Mouse (Mus musculus) olfactory bulb, adult 2 months (tissue): ENCODE measurements around the gene Rsph14. TPM values are rescaled to one million over a fixed set of nuclear protein-coding genes. Genes with fewer than 3 reads are reported as not detected.
A peak's percentile ranks its signal among the peaks of the same experiment; 100 is the strongest.

ENCODE experiments used
- H3K27ac ChIP-seq: fragments of 200-500 bp; 2 replicates; pipeline ENCODE4 v1.5.1; 2012; ENCODE audit warnings: low read depth, low read length; ENCODE audit not compliant: insufficient read depth
- H3K4me1 ChIP-seq: fragments of 200-500 bp; 2 replicates; pipeline ENCODE4 v1.6.1; 2012; ENCODE audit warnings: low read length; ENCODE audit not compliant: control insufficient read depth, insufficient read depth
- H3K4me3 ChIP-seq: fragments of 200-500 bp; 2 replicates; pipeline ENCODE4 v1.5.1; 2012; ENCODE audit warnings: mild to moderate bottlenecking, low read depth, low read length, moderate library complexity; ENCODE audit not compliant: insufficient read depth
- CTCF ChIP-seq: fragments of 200-500 bp; IDR thresholded peaks from 2 replicates; pipeline ENCODE4 v1.5.1; 2012; ENCODE audit warnings: low read depth, mild to moderate bottlenecking, low read length, moderate library complexity; ENCODE audit not compliant: insufficient read depth
- POLR2A ChIP-seq: fragments of 200-500 bp; IDR thresholded peaks from 2 replicates; pipeline ENCODE4 v1.6.1; 2012; ENCODE audit warnings: mild to moderate bottlenecking, low read depth, low read length, moderate library complexity; ENCODE audit not compliant: insufficient read depth
- WGBS: fragments of 180-500 bp; shearing (Covaris S2); methylation state at CpG from one replicate; pipeline ENCODE4 v1.1.7; 2018; 5-methylcytosine and 5-hydroxymethylcytosine counted together
- polyA plus RNA-seq: library from polyadenylated mRNA; stranded (reverse); fragments of >200 nt; gene quantifications from 2 replicates; pipeline ENCODE4 v1.2.4, GENCODE M21; 2012; ENCODE audit warnings: low replicate concordance; ENCODE audit not compliant: missing spikeins, insufficient read depth, insufficient read length

Gene Rsph14
- polyA plus RNA-seq, 1 experiment, result not detected

- under 1% methylated on average over 81 of the region's 83 CpGs for WGBS
- H3K4me3 ChIP-seq, result peak within 1 kb of the TSS; percentile 98
- peak within 1 kb of the TSS; percentile 71 for H3K27ac ChIP-seq
- H3K4me1 ChIP-seq, result peaks cover 17% of the 10 kb centered on the region
- TF ChIP-seq CTCF, result peak; percentile 62; the same call in 1 of the 2 replicates
- TF ChIP-seq POLR2A, result peak; percentile 55
Observed at GRCm38 (mm10) chr10:74966850-74967451, 65.4 kb downstream of the Rsph14 start, which contains the start of gene Gnaz. Gene Gnaz, plus strand, starts transcription at chr10:74967177.

- peaks cover 14% of the 10 kb centered on the region for H3K4me1 ChIP-seq
- WGBS, result 66% methylated on average over 1 of the region's 1 CpGs
- H3K4me3 ChIP-seq, result no peak overlapping the region
- H3K27ac ChIP-seq, result no peak overlapping the region
- TF ChIP-seq POLR2A (no peak), CTCF (no peak)
Observed at GRCm38 (mm10) chr10:74964380-74964779, 68.0 kb downstream of the Rsph14 start.

- no peak overlapping the region for H3K4me3 ChIP-seq
- H3K4me1 ChIP-seq, result peaks cover 16% of the 10 kb centered on the region
- TF ChIP-seq POLR2A (no peak), CTCF (no peak)
- peak overlapping the region; percentile 60 for H3K27ac ChIP-seq
- 18% methylated on average over 9 of the region's 9 CpGs for WGBS
Observed at GRCm38 (mm10) chr10:74952830-74953443, 79.4 kb downstream of the Rsph14 start.

- 97% methylated on average over 1 of the region's 1 CpGs for WGBS
- TF ChIP-seq CTCF (no peak), POLR2A (no peak)
- Histone ChIP-seq H3K27ac (no peak overlapping the region), H3K4me1 (no peaks in the 10 kb centered on the region), H3K4me3 (no peak overlapping the region)
Observed at GRCm38 (mm10) chr10:74940795-74941194, 91.6 kb downstream of the Rsph14 start.

GRCm38 (mm10) chr10:74939300-74939699 lies 93.1 kb downstream of the Rsph14 start:
- Histone ChIP-seq H3K4me3 (no peak overlapping the region), H3K4me1 (no peaks in the 10 kb centered on the region), H3K27ac (no peak overlapping the region)
- 61% methylated on average over 3 of the region's 3 CpGs for WGBS
- TF ChIP-seq POLR2A (no peak), CTCF (no peak)

GRCm38 (mm10) chr10:74938410-74938809 lies 94.0 kb downstream of the Rsph14 start:
- WGBS, result 75% methylated on average over 5 of the region's 5 CpGs
- H3K4me3 ChIP-seq, result no peak overlapping the region
- no peak overlapping the region for H3K27ac ChIP-seq
- no peaks in the 10 kb centered on the region for H3K4me1 ChIP-seq
- TF ChIP-seq CTCF, result no peak

GRCm38 (mm10) chr10:74937003-74937790 lies 95.2 kb downstream of the Rsph14 start:
- H3K4me3 ChIP-seq, result no peak overlapping the region
- H3K27ac ChIP-seq, result no peak overlapping the region
- 82% methylated on average over 10 of the region's 10 CpGs for WGBS
- TF ChIP-seq POLR2A, result no peak
- 0 out of 2 replicates have a peak, but pooled peaks have one; percentile 27 for TF ChIP-seq CTCF
- no peaks in the 10 kb centered on the region for H3K4me1 ChIP-seq

GRCm38 (mm10) chr10:74935016-74935415 lies 97.4 kb downstream of the Rsph14 start:
- Histone ChIP-seq H3K27ac (no peak overlapping the region), H3K4me3 (no peak overlapping the region), H3K4me1 (no peaks in the 10 kb centered on the region)
- 31% methylated on average over 6 of the region's 6 CpGs for WGBS
- no peak for TF ChIP-seq CTCF
- TF ChIP-seq POLR2A, result no peak

GRCm38 (mm10) chr10:74934521-74934920 lies 97.9 kb downstream of the Rsph14 start:
- Histone ChIP-seq H3K4me3 (no peak overlapping the region), H3K4me1 (no peaks in the 10 kb centered on the region), H3K27ac (no peak overlapping the region)
- TF ChIP-seq CTCF (no peak), POLR2A (no peak)
- WGBS, result 83% methylated on average over 12 of the region's 12 CpGs
